In genomic region chr13:36732891-36733490, GRCm38 (mm10) we compare ENCODE assay signal across 9 mouse cellular contexts. TPM values are rescaled to one million over a fixed set of nuclear protein-coding genes. Genes with fewer than 3 reads are reported as not detected.
DNase-seq lines count a peak whose midpoint lies in the region; ATAC-seq and TF ChIP-seq lines count a peak whose summit lies in the region.
"Had no signal": no experiment of that assay in that cellular context is flagged by ENCODE, and none has a peak within 500 bp of the region (broad histone marks: within the 10 kb centered on the region; RNA-seq: fewer than 3 reads in every experiment).

No protein-coding gene starts in this region.

- H3K27me3 ChIP-seq in liver, adult 2 months (ENCODE audit: control insufficient read depth, insufficient read depth, low read length), result no peaks in the 10 kb centered on the region
- peaks cover 57% of the 10 kb centered on the region for H3K27me3 ChIP-seq in forebrain, embryonic 11.5 days (ENCODE audit: control insufficient read depth, insufficient read depth, low read length)
- peaks cover 19% of the 10 kb centered on the region for H3K27me3 ChIP-seq in intestine, embryonic 16.5 days (replicated peaks; ENCODE audit: control insufficient read depth, insufficient read depth, low read length)
- H3K27me3 ChIP-seq in neural tube, embryonic 12.5 days (replicated peaks), result peaks cover 66% of the 10 kb centered on the region

- H3K79me2 ChIP-seq in liver, adult 2 months (ENCODE audit: control insufficient read depth, insufficient read depth, low read length), result peaks cover 10% of the 10 kb centered on the region

- ATAC-seq in forebrain, embryonic 11.5 days (replicated peaks; ENCODE audit: low FRiP score), result no peak
- ATAC-seq in intestine, embryonic 16.5 days, result no peak
- ATAC-seq in neural tube, embryonic 12.5 days (ENCODE audit: low FRiP score, low read depth), result no peak

- no peaks in the 10 kb centered on the region for H3K9me3 ChIP-seq in forebrain, embryonic 11.5 days (ENCODE audit: control insufficient read depth, low read length)
- no peaks in the 10 kb centered on the region for H3K9me3 ChIP-seq in intestine, embryonic 16.5 days (ENCODE audit: control insufficient read depth, low read length)
- H3K9me3 ChIP-seq in neural tube, embryonic 12.5 days, result no peaks in the 10 kb centered on the region
- H3K9me3 ChIP-seq: kidney, embryonic 15.5 days had no signal

- no peak overlapping the region for H3K9ac ChIP-seq in liver, adult 2 months (ENCODE audit: low read depth, low read length)
- H3K9ac ChIP-seq in forebrain, embryonic 11.5 days (ENCODE audit: low read length), result peak overlapping the region; percentile 47; the same call in 1 of the 2 replicates
- H3K9ac ChIP-seq in intestine, embryonic 16.5 days (ENCODE audit: low read depth, low read length), result no peak overlapping the region
- H3K9ac ChIP-seq in neural tube, embryonic 12.5 days, result peak overlapping the region; percentile 66
- H3K9ac ChIP-seq: kidney, embryonic 15.5 days had no signal

- H3K4me3 ChIP-seq in liver, adult 2 months (ENCODE audit: insufficient read depth, low read depth, low read length), result peak overlapping the region; percentile 38
- H3K4me3 ChIP-seq in forebrain, embryonic 11.5 days (ENCODE audit: low read depth, low read length), result peak overlapping the region; percentile 37
- peak overlapping the region; percentile 56 for H3K4me3 ChIP-seq in intestine, embryonic 16.5 days (ENCODE audit: low read length)
- H3K4me3 ChIP-seq in neural tube, embryonic 12.5 days, result peak overlapping the region; percentile 42

- TF ChIP-seq CTCF in liver, adult 2 months (IDR thresholded peaks at IDR 0.05; ENCODE audit: low read depth, low read length), result no peak

- peak overlapping the region; percentile 45; the same call in 1 of the 2 replicates for H3K4me2 ChIP-seq in forebrain, embryonic 11.5 days (ENCODE audit: low read depth, low read length, severe bottlenecking)
- peak overlapping the region; percentile 62; the same call in 1 of the 2 replicates for H3K4me2 ChIP-seq in intestine, embryonic 16.5 days (ENCODE audit: low read depth, low read length)
- H3K4me2 ChIP-seq in neural tube, embryonic 12.5 days (replicated peaks), result peak overlapping the region; percentile 58; the same call in 1 of the 2 replicates

- WGBS in liver, adult 2 months, result 11% methylated on average over 6 of the region's 6 CpGs
- 5% methylated on average over 6 of the region's 6 CpGs for WGBS in forebrain, embryonic 11.5 days
- WGBS in intestine, embryonic 16.5 days, result 11% methylated on average over 6 of the region's 6 CpGs
- WGBS in neural tube, embryonic 12.5 days, result 5% methylated on average over 6 of the region's 6 CpGs

- H3K27ac ChIP-seq in liver, adult 2 months (replicated peaks; ENCODE audit: insufficient read depth, low read depth, low read length), result no peak overlapping the region
- H3K27ac ChIP-seq in forebrain, embryonic 11.5 days (ENCODE audit: low read depth, low read length), result no peak overlapping the region
- no peak overlapping the region for H3K27ac ChIP-seq in intestine, embryonic 16.5 days (ENCODE audit: low read length)
- 0 out of 2 replicates have a peak overlapping the region, but pooled peaks have one; percentile 51 for H3K27ac ChIP-seq in neural tube, embryonic 12.5 days
- H3K27ac ChIP-seq: kidney, embryonic 15.5 days had no signal

- H3K36me3 ChIP-seq in liver, adult 2 months (ENCODE audit: control insufficient read depth, insufficient read depth, low read length), result peaks cover 8% of the 10 kb centered on the region
- no peaks in the 10 kb centered on the region for H3K36me3 ChIP-seq in forebrain, embryonic 11.5 days (ENCODE audit: control insufficient read depth, insufficient read depth, low read length)
- H3K36me3 ChIP-seq in intestine, embryonic 16.5 days (ENCODE audit: control insufficient read depth, insufficient read depth, low read length), result no peaks in the 10 kb centered on the region
- no peaks in the 10 kb centered on the region for H3K36me3 ChIP-seq in neural tube, embryonic 12.5 days
- H3K36me3 ChIP-seq: kidney, embryonic 15.5 days had no signal

- peak; percentile 29 for DNase-seq in liver, adult 2 months (ENCODE audit: extremely low read depth, low read depth, low spot score)
- DNase-seq in liver, result no peak
- no peak for DNase-seq in forebrain, embryonic 11.5 days (ENCODE audit: low spot score)
- DNase-seq in T-cell, adult 2 months (ENCODE audit: low spot score), result no peak
- no peak for DNase-seq in testis, postnatal 10 days (ENCODE audit: low spot score)
- DNase-seq: lung, postnatal 36 days had no signal

- H3K4me1 ChIP-seq in liver, adult 2 months (ENCODE audit: control insufficient read depth, insufficient read depth, low read length), result peaks cover 5% of the 10 kb centered on the region
- peaks cover 15% of the 10 kb centered on the region for H3K4me1 ChIP-seq in forebrain, embryonic 11.5 days (replicated peaks; ENCODE audit: control insufficient read depth, insufficient read depth, low read length)
- H3K4me1 ChIP-seq in intestine, embryonic 16.5 days (ENCODE audit: control insufficient read depth, insufficient read depth, low read length), result peaks cover 11% of the 10 kb centered on the region; the same call in 1 of the 2 replicates
- H3K4me1 ChIP-seq in neural tube, embryonic 12.5 days, result peaks cover 20% of the 10 kb centered on the region; the same call in 1 of the 2 replicates

- TF ChIP-seq POLR2A in liver, adult 2 months (IDR thresholded peaks at IDR 0.05; ENCODE audit: extremely low read depth, insufficient read depth, low read length), result no peak

RNA-seq across cellular contexts. Expression of gene Nrn1, which starts 1.9 kb away (rescaled TPM):
- 219 and 292 TPM in 2 replicates for total RNA-seq in liver, adult 2 months (2014; rRNA removed)
- polyA plus RNA-seq in liver, adult 2 months (2012; rRNA removed), result 213 and 233 TPM in 2 replicates
- polyA plus RNA-seq in forebrain, embryonic 11.5 days (2014; fragmentation: Nextera tagmentation; extraction: Ambion mirVana), result 36.6 and 36.7 TPM in 2 replicates
- 75.3 and 96.3 TPM in 2 replicates for polyA plus RNA-seq in intestine, embryonic 16.5 days (2015; fragmentation: Nextera tagmentation; extraction: Ambion mirVana)
- polyA plus RNA-seq in neural tube, embryonic 12.5 days (2016; fragmentation: Nextera tagmentation; extraction: Ambion mirVana), result 39.4 and 44.9 TPM in 2 replicates

Comparison
In these comparisons a context has a peak if more than half of its experiments do, and no peak if none do; other contexts are left out.
1. H3K9ac ChIP-seq: peak in forebrain, embryonic 11.5 days (single experiment) and neural tube, embryonic 12.5 days (single experiment); none in liver, adult 2 months (single experiment) and intestine, embryonic 16.5 days (single experiment).
2. Peak in every context shown above with its lines, with median percentiles within 50 percentile points of each other: H3K4me3 ChIP-seq and H3K4me2 ChIP-seq.